Mouse (Mus musculus): ENCODE measurements around the gene Lrp1. TPM values are rescaled to one million over a fixed set of nuclear protein-coding genes. Genes with fewer than 3 reads are reported as not detected.

The Lrp1 gene
- polyA plus RNA-seq, 1 experiment from 2014 or later = 57.6 TPM

- ATAC-seq (ENCODE audit: insufficient number of reproducible peaks, low FRiP score, low TSS enrichment, low read depth) = no peak
- Histone ChIP-seq H3K27ac (replicated peaks; ENCODE audit: low read depth, low read length) (no peak overlapping the region), H3K4me1 (ENCODE audit: control insufficient read depth, insufficient read depth, low read length) (peaks cover 15% of the 10 kb centered on the region)
These were observed 25.8 kb downstream of the Lrp1 start for GRCm38 (mm10) chr10:127594930-127595715.

GRCm38 (mm10) chr10:127594405-127594804, 26.5 kb downstream of the Lrp1 start:
- ATAC-seq (ENCODE audit: insufficient number of reproducible peaks, low FRiP score, low TSS enrichment, low read depth) (no peak), DNase-seq (ENCODE audit: low spot score) (no peak)
- H3K36me3 ChIP-seq (ENCODE audit: control insufficient read depth, insufficient read depth, low read length) = peaks cover 33% of the 10 kb centered on the region
- H3K9me3 ChIP-seq (ENCODE audit: control insufficient read depth, low read length) = no peaks in the 10 kb centered on the region
- H3K4me1 ChIP-seq (ENCODE audit: control insufficient read depth, insufficient read depth, low read length) = peaks cover 12% of the 10 kb centered on the region
- no peak overlapping the region for H3K4me2 ChIP-seq (ENCODE audit: low read depth, severe bottlenecking)
- no peak overlapping the region for H3K9ac ChIP-seq (ENCODE audit: low read length)
- H3K27ac ChIP-seq (replicated peaks; ENCODE audit: low read depth, low read length) = no peak overlapping the region
- no peak overlapping the region for H3K4me3 ChIP-seq (ENCODE audit: low read depth, low read length)
- WGBS = 93% methylated on average over 8 of the region's 8 CpGs
- H3K27me3 ChIP-seq (ENCODE audit: control insufficient read depth, insufficient read depth, low read length) = no peaks in the 10 kb centered on the region

More at GRCm38 (mm10) chr10:127594930-127595715, 25.8 kb downstream of the Lrp1 start:
- 90% methylated on average over 30 of the region's 30 CpGs for WGBS
- no peak overlapping the region for H3K4me2 ChIP-seq (ENCODE audit: low read depth, severe bottlenecking)
- H3K27me3 ChIP-seq (ENCODE audit: control insufficient read depth, insufficient read depth, low read length) = no peaks in the 10 kb centered on the region
- H3K9me3 ChIP-seq (ENCODE audit: control insufficient read depth, low read length) = no peaks in the 10 kb centered on the region
- H3K4me3 ChIP-seq (ENCODE audit: low read depth, low read length) = no peak overlapping the region
- no peak for DNase-seq (ENCODE audit: low spot score)
- no peak overlapping the region for H3K9ac ChIP-seq (ENCODE audit: low read length)
- H3K36me3 ChIP-seq (ENCODE audit: control insufficient read depth, insufficient read depth, low read length) = peaks cover 34% of the 10 kb centered on the region

DNA sequence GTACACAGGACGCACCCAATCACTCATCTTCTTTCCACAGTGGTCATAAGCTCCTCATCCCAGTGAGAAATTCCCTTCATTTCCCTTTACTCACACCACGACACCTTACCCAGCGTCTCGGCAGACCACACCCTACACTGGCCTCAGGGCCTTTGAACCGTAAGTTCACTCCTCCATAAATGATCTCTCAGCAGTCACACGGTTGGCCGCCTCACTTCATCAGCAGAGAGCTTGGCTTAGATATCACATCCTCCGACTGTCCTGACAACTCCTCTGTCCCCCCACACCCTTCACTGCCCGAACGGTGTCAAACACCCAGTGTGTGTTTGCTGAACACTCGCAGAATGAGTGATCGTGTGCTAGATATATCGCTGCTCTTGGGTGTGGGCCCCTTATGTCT, 28.1 kb downstream of the Lrp1 start:
- Histone ChIP-seq H3K36me3 (ENCODE audit: control insufficient read depth, insufficient read depth, low read length) (peaks cover 39% of the 10 kb centered on the region), H3K4me3 (ENCODE audit: low read depth, low read length) (no peak overlapping the region), H3K4me1 (ENCODE audit: control insufficient read depth, insufficient read depth, low read length) (peaks cover 5% of the 10 kb centered on the region), H3K27me3 (ENCODE audit: control insufficient read depth, insufficient read depth, low read length) (no peaks in the 10 kb centered on the region), H3K27ac (replicated peaks; ENCODE audit: low read depth, low read length) (no peak overlapping the region), H3K9me3 (ENCODE audit: control insufficient read depth, low read length) (no peaks in the 10 kb centered on the region), H3K4me2 (ENCODE audit: low read depth, severe bottlenecking) (no peak overlapping the region), H3K9ac (ENCODE audit: low read length) (no peak overlapping the region)
- WGBS = 82% methylated on average over 13 of the region's 13 CpGs
- DNase-seq (ENCODE audit: low spot score) (no peak), ATAC-seq (ENCODE audit: insufficient number of reproducible peaks, low FRiP score, low TSS enrichment, low read depth) (no peak)

DNA sequence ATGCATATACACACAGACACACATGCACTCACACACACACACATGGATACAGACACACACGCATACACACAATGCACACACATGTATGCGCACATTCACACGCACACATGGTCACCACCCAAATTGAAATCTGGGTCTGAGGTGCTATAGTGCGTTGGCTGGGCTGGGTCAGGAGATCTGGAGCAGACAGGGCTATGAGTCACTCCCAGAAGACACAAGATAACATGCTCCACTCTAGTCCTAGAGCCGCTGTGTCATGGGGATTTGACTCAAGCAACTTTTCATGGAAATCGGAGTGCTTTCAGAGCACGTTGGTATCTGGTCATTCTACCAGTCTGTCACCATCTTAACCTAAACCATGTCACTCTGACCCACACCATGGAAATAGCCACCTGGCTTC, 28.5 kb downstream of the Lrp1 start:
- Histone ChIP-seq H3K27me3 (ENCODE audit: control insufficient read depth, insufficient read depth, low read length) (no peaks in the 10 kb centered on the region), H3K9ac (ENCODE audit: low read length) (no peak overlapping the region), H3K4me1 (ENCODE audit: control insufficient read depth, insufficient read depth, low read length) (peaks cover 4% of the 10 kb centered on the region; the same call in 1 of the 2 replicates), H3K36me3 (ENCODE audit: control insufficient read depth, insufficient read depth, low read length) (peaks cover 39% of the 10 kb centered on the region), H3K4me2 (ENCODE audit: low read depth, severe bottlenecking) (no peak overlapping the region), H3K9me3 (ENCODE audit: control insufficient read depth, low read length) (no peaks in the 10 kb centered on the region), H3K4me3 (ENCODE audit: low read depth, low read length) (no peak overlapping the region), H3K27ac (replicated peaks; ENCODE audit: low read depth, low read length) (no peak overlapping the region)
- no peak for DNase-seq (ENCODE audit: low spot score)
- ATAC-seq (ENCODE audit: insufficient number of reproducible peaks, low FRiP score, low TSS enrichment, low read depth) = no peak
- 93% methylated on average over 7 of the region's 7 CpGs for WGBS

GRCm38 (mm10) chr10:127591514-127591913, 29.4 kb downstream of the Lrp1 start:
- WGBS = 43% methylated on average over 7 of the region's 7 CpGs

DNA sequence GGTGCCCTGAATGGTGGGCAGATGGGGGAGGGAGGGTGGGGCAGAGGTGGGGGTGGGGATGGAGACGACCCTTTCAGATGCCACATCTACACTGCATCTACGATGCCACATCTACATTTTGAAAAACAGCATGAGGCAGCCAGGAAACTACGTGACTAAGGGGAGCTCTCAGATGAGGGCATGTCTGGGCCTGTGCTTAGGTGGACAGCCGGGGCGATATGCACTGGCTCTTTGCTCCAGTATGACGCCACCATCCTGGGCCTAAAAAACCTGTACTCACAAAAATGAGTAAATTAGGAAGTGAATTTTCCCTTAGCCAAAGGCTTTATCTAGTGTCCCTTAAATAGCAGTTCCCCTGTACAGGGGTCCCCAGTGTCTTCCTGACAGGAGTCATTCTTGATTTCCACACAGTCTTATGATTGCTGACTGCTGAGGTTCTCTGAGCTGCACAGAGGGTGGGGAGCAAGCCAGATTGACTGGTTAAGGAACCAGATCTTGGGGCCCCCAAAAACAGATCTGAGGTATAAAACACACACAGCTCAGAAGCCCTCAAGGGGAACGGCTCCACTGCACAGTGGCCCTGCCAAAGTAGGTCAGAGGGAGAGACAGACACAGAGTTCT, 30.0 kb downstream of the Lrp1 start:
- no peak overlapping the region for H3K4me2 ChIP-seq (ENCODE audit: low read depth, severe bottlenecking)
- DNase-seq (ENCODE audit: low spot score) = no peak
- H3K9me3 ChIP-seq (ENCODE audit: control insufficient read depth, low read length) = no peaks in the 10 kb centered on the region
- H3K4me3 ChIP-seq (ENCODE audit: low read depth, low read length) = no peak overlapping the region
- no peak for ATAC-seq (ENCODE audit: insufficient number of reproducible peaks, low FRiP score, low TSS enrichment, low read depth)
- H3K9ac ChIP-seq (ENCODE audit: low read length) = no peak overlapping the region
- H3K4me1 ChIP-seq (ENCODE audit: control insufficient read depth, insufficient read depth, low read length) = no peaks in the 10 kb centered on the region
- no peaks in the 10 kb centered on the region for H3K27me3 ChIP-seq (ENCODE audit: control insufficient read depth, insufficient read depth, low read length)
- 85% methylated on average over 7 of the region's 7 CpGs for WGBS
- peaks cover 37% of the 10 kb centered on the region for H3K36me3 ChIP-seq (ENCODE audit: control insufficient read depth, insufficient read depth, low read length)
- no peak overlapping the region; the same call in 1 of the 2 replicates for H3K27ac ChIP-seq (replicated peaks; ENCODE audit: low read depth, low read length)

More at GRCm38 (mm10) chr10:127591514-127591913, 29.4 kb downstream of the Lrp1 start:
- Histone ChIP-seq H3K9me3 (ENCODE audit: control insufficient read depth, low read length) (no peaks in the 10 kb centered on the region), H3K4me3 (ENCODE audit: low read depth, low read length) (no peak overlapping the region), H3K9ac (ENCODE audit: low read length) (no peak overlapping the region), H3K27ac (replicated peaks; ENCODE audit: low read depth, low read length) (no peak overlapping the region; the same call in 1 of the 2 replicates), H3K27me3 (ENCODE audit: control insufficient read depth, insufficient read depth, low read length) (no peaks in the 10 kb centered on the region), H3K4me2 (ENCODE audit: low read depth, severe bottlenecking) (no peak overlapping the region), H3K36me3 (ENCODE audit: control insufficient read depth, insufficient read depth, low read length) (peaks cover 37% of the 10 kb centered on the region), H3K4me1 (ENCODE audit: control insufficient read depth, insufficient read depth, low read length) (peaks cover 1% of the 10 kb centered on the region; the same call in 1 of the 2 replicates)
- no peak for ATAC-seq (ENCODE audit: insufficient number of reproducible peaks, low FRiP score, low TSS enrichment, low read depth)
- no peak for DNase-seq (ENCODE audit: low spot score)

- no peaks in the 10 kb centered on the region for H3K4me1 ChIP-seq (ENCODE audit: control insufficient read depth, insufficient read depth, low read length)
- H3K9ac ChIP-seq (ENCODE audit: low read length) = no peak overlapping the region
- 94% methylated on average over 12 of the region's 12 CpGs for WGBS
- no peak overlapping the region for H3K27ac ChIP-seq (replicated peaks; ENCODE audit: low read depth, low read length)
- no peak overlapping the region for H3K4me3 ChIP-seq (ENCODE audit: low read depth, low read length)
- no peaks in the 10 kb centered on the region for H3K9me3 ChIP-seq (ENCODE audit: control insufficient read depth, low read length)
- peaks cover 37% of the 10 kb centered on the region for H3K36me3 ChIP-seq (ENCODE audit: control insufficient read depth, insufficient read depth, low read length)
- no peak for DNase-seq (ENCODE audit: low spot score)
- ATAC-seq (ENCODE audit: insufficient number of reproducible peaks, low FRiP score, low TSS enrichment, low read depth) = no peak
- no peak overlapping the region for H3K4me2 ChIP-seq (ENCODE audit: low read depth, severe bottlenecking)
- no peaks in the 10 kb centered on the region for H3K27me3 ChIP-seq (ENCODE audit: control insufficient read depth, insufficient read depth, low read length)
These were observed 30.7 kb downstream of the Lrp1 start for GRCm38 (mm10) chr10:127590256-127590655.

- Histone ChIP-seq H3K9ac (ENCODE audit: low read length) (no peak overlapping the region), H3K27ac (replicated peaks; ENCODE audit: low read depth, low read length) (no peak overlapping the region), H3K4me1 (ENCODE audit: control insufficient read depth, insufficient read depth, low read length) (no peaks in the 10 kb centered on the region), H3K36me3 (ENCODE audit: control insufficient read depth, insufficient read depth, low read length) (peaks cover 38% of the 10 kb centered on the region), H3K4me2 (ENCODE audit: low read depth, severe bottlenecking) (no peak overlapping the region), H3K9me3 (ENCODE audit: control insufficient read depth, low read length) (no peaks in the 10 kb centered on the region), H3K4me3 (ENCODE audit: low read depth, low read length) (no peak overlapping the region), H3K27me3 (ENCODE audit: control insufficient read depth, insufficient read depth, low read length) (no peaks in the 10 kb centered on the region)
- DNase-seq (ENCODE audit: low spot score) (no peak), ATAC-seq (ENCODE audit: insufficient number of reproducible peaks, low FRiP score, low TSS enrichment, low read depth) (no peak)
- 93% methylated on average over 8 of the region's 8 CpGs for WGBS
These were observed 33.2 kb downstream of the Lrp1 start for GRCm38 (mm10) chr10:127587776-127588175.
